Mouse (Mus musculus) heart, postnatal 0 days (tissue): ENCODE results near the gene Tmem54.

Experiments
- CTCF ChIP-seq: IDR thresholded peaks from 2 replicates; pipeline ENCODE4 v1.5.1; 2016; ENCODE audit warnings: antibody characterized with exemption, control low read depth, low read depth
- EP300 ChIP-seq: IDR thresholded peaks from 2 replicates; pipeline ENCODE4 v1.6.1; 2016; ENCODE audit warnings: antibody characterized with exemption, low read depth

- no peak for TF ChIP-seq CTCF
- TF ChIP-seq EP300, result no peak
Measured at GRCm38 (mm10) chr4:129145943-129146342, 40.6 kb downstream of the Tmem54 start.
